Mouse (Mus musculus) gastrocnemius, postnatal 14 days (tissue): Measurements from ENCODE around the gene Eri3. TPM values are rescaled to one million over a fixed set of nuclear protein-coding genes. Genes with fewer than 3 reads are reported as not detected.
A peak's percentile ranks its signal among the peaks of the same experiment; 100 is the strongest.

Experiments used
- DNase-seq: peaks from one replicate; pipeline ENCODE4 v3.0.0; 2021; ENCODE audit warnings: mixed read lengths
- intact Hi-C: fragments of 180-260 bp; cut with DNase I; formaldehyde crosslinking; loops from one replicate; pipeline ENCODE4 v1.15.1; 2025; ENCODE audit warnings: low total_unique reads
- total RNA-seq, 2 experiments: library from RNA; stranded (reverse); gene quantifications; 2 replicates each; pipeline ENCODE4 v1.2.3; 2021

The Eri3 gene
- total RNA-seq, 2 experiments from 2014 or later = 68.6 to 70.8 TPM

- no peak for DNase-seq
- intact Hi-C loops = no loop called here
Observed at GRCm38 (mm10) chr4:117646926-117647755, 97.0 kb downstream of the Eri3 start.

- intact Hi-C loops = no loop called here
- no peak for DNase-seq
Observed at GRCm38 (mm10) chr4:117651626-117652101, 101.5 kb downstream of the Eri3 start.

- no peak for DNase-seq
- intact Hi-C loops = no loop called here
Observed at GRCm38 (mm10) chr4:117652727-117653126, 102.6 kb downstream of the Eri3 start.

- no peak for DNase-seq
- intact Hi-C loops = no loop called here
Observed at GRCm38 (mm10) chr4:117654016-117654702, 104.0 kb downstream of the Eri3 start.

GRCm38 (mm10) chr4:117654703-117655499, 104.7 kb downstream of the Eri3 start:
- intact Hi-C loops = no loop called here
- DNase-seq = no peak

GRCm38 (mm10) chr4:117655500-117655863, 105.3 kb downstream of the Eri3 start:
- intact Hi-C loops = no loop called here
- no peak for DNase-seq

GRCm38 (mm10) chr4:117656961-117657360, 106.8 kb downstream of the Eri3 start:
- intact Hi-C loops = no loop called here
- DNase-seq = no peak

GRCm38 (mm10) chr4:117657646-117658045, 107.5 kb downstream of the Eri3 start:
- intact Hi-C loops = no loop called here
- no peak for DNase-seq

- intact Hi-C loops = no loop called here
- no peak for DNase-seq
Observed at GRCm38 (mm10) chr4:117658582-117659444, 108.6 kb downstream of the Eri3 start.

- intact Hi-C loops = no loop called here
- no peak for DNase-seq
Observed at GRCm38 (mm10) chr4:117660001-117660400, 109.8 kb downstream of the Eri3 start.

- intact Hi-C loops = no loop called here
- DNase-seq = no peak
Observed at GRCm38 (mm10) chr4:117664411-117665137, 114.4 kb downstream of the Eri3 start.

- intact Hi-C loops = no loop called here
- peak; percentile 73 for DNase-seq
Observed at GRCm38 (mm10) chr4:117665531-117665930, 115.4 kb downstream of the Eri3 start.

GRCm38 (mm10) chr4:117666054-117666453, 115.9 kb downstream of the Eri3 start:
- no peak for DNase-seq

GRCm38 (mm10) chr4:117669874-117670273, 119.7 kb downstream of the Eri3 start:
- DNase-seq = no peak
- intact Hi-C loops = loop anchor here (10.0 kb wide), 4 partner anchors 45 to 395 kb away; no protein-coding TSS in a partner anchor

More at GRCm38 (mm10) chr4:117666054-117666453, 115.9 kb downstream of the Eri3 start:
- intact Hi-C loops = no loop called here

- no peak for DNase-seq
- intact Hi-C loops = loop anchor here (10.0 kb wide), 4 partner anchors 47 to 397 kb away; no protein-coding TSS in a partner anchor
Observed at GRCm38 (mm10) chr4:117672042-117672441, 121.9 kb downstream of the Eri3 start.

GRCm38 (mm10) chr4:117673901-117674300, 123.7 kb downstream of the Eri3 start:
- no peak for DNase-seq
- intact Hi-C loops = loop anchor here (10.0 kb wide), 4 partner anchors 49 to 399 kb away; no protein-coding TSS in a partner anchor

- peak; percentile 78 for DNase-seq
- intact Hi-C loops = loop anchor here (10.0 kb wide), 4 partner anchors 52 to 402 kb away; no protein-coding TSS in a partner anchor
Observed at GRCm38 (mm10) chr4:117676903-117677302, 126.7 kb downstream of the Eri3 start.

- intact Hi-C loops = no loop called here
- no peak for DNase-seq
Observed at GRCm38 (mm10) chr4:117680963-117681362, 130.8 kb downstream of the Eri3 start.
